Mouse (Mus musculus): Measurements from ENCODE around the gene Fam19a1.
"Not testable (repeated sequence)": the region's sequence is repeated elsewhere in the genome, so short reads cannot be mapped to it uniquely, and the experiment has no call there.

Gene Fam19a1

GRCm38 (mm10) chr6:96112854-96113253 lies at the start of gene Fam19a1:
TSS of gene Fam19a1 (plus strand) at chr6:96113154.
- no peak for DNase-seq

- no peak for DNase-seq
Observed at GRCm38 (mm10) chr6:96071080-96071479, 41.9 kb upstream of the Fam19a1 start.

- DNase-seq = no peak
Observed at GRCm38 (mm10) chr6:96071567-96071966, 41.4 kb upstream of the Fam19a1 start.

- no peak for DNase-seq
Observed at GRCm38 (mm10) chr6:96089961-96090360, 23.0 kb upstream of the Fam19a1 start.

GRCm38 (mm10) chr6:96093716-96094115 lies 19.2 kb upstream of the Fam19a1 start:
- no peak for DNase-seq

- DNase-seq = no peak
Observed at GRCm38 (mm10) chr6:96098225-96098624, 14.7 kb upstream of the Fam19a1 start.

GRCm38 (mm10) chr6:96111656-96112055 lies 1.3 kb upstream of the Fam19a1 start:
- DNase-seq = no peak

- no peak for DNase-seq
Observed at GRCm38 (mm10) chr6:96114151-96114550, 1.2 kb downstream of the Fam19a1 start.

- DNase-seq = no peak
Observed at GRCm38 (mm10) chr6:96116148-96116533, 3.2 kb downstream of the Fam19a1 start.

- DNase-seq = peak; percentile 57 to 64
Observed at GRCm38 (mm10) chr6:96116534-96117272, 3.7 kb downstream of the Fam19a1 start.

- no peak for DNase-seq
Observed at GRCm38 (mm10) chr6:96143326-96143725, 30.4 kb downstream of the Fam19a1 start.

- peak; percentile 33 to 42 for DNase-seq
Observed at GRCm38 (mm10) chr6:96165403-96165802, 52.4 kb downstream of the Fam19a1 start.

GRCm38 (mm10) chr6:96165818-96166379 lies 52.9 kb downstream of the Fam19a1 start, which contains the start of gene 1700123L14Rik:
TSS of gene 1700123L14Rik (minus strand) at chr6:96166243.
- peak; percentile 32 to 66 for DNase-seq

- no peak for DNase-seq
Observed at GRCm38 (mm10) chr6:96167031-96167430, 54.1 kb downstream of the Fam19a1 start.

- no peak for DNase-seq
Observed at GRCm38 (mm10) chr6:96173681-96174080, 60.7 kb downstream of the Fam19a1 start.

- no peak for DNase-seq
Observed at GRCm38 (mm10) chr6:96178530-96178929, 65.6 kb downstream of the Fam19a1 start.

GRCm38 (mm10) chr6:96183392-96183791 lies 70.4 kb downstream of the Fam19a1 start:
- DNase-seq = peak in 1 of 2 experiments; percentile 4

GRCm38 (mm10) chr6:96186517-96186916 lies 73.6 kb downstream of the Fam19a1 start:
- DNase-seq = no peak

GRCm38 (mm10) chr6:96198991-96199390 lies 86.0 kb downstream of the Fam19a1 start:
- DNase-seq = not testable (repeated sequence)

- DNase-seq = no peak
Observed at GRCm38 (mm10) chr6:96205395-96205794, 92.4 kb downstream of the Fam19a1 start.

GRCm38 (mm10) chr6:96234806-96235205 lies 121.9 kb downstream of the Fam19a1 start:
- no peak for DNase-seq

- no peak for DNase-seq
Observed at GRCm38 (mm10) chr6:96244320-96244719, 131.4 kb downstream of the Fam19a1 start.

- DNase-seq = no peak
Observed at GRCm38 (mm10) chr6:96252001-96252400, 139.0 kb downstream of the Fam19a1 start.

- peak in 1 of 2 experiments; percentile 12 for DNase-seq
Observed at GRCm38 (mm10) chr6:96254815-96255214, 141.9 kb downstream of the Fam19a1 start.

All from cerebellum, postnatal 14 days (tissue).